Mouse (Mus musculus) left cerebral cortex, postnatal 4 days (tissue): ENCODE measurements around the gene Mrpl10. TPM values are rescaled to one million over a fixed set of nuclear protein-coding genes. Genes with fewer than 3 reads are reported as not detected.

Experiments used
- DNase-seq: peaks from one replicate; pipeline ENCODE4 v3.0.0-alpha.2; 2022
- intact Hi-C: fragments of 180-260 bp; cut with DNase I; formaldehyde crosslinking; loops from one replicate; pipeline ENCODE4 v1.15.1; 2025
- total RNA-seq, 2 experiments: library from RNA; stranded (reverse); gene quantifications; 2 replicates each; pipeline ENCODE4 v1.2.3; 2021

The Mrpl10 gene
- total RNA-seq, 2 experiments from 2014 or later = 45.1 to 49.7 TPM

DNA sequence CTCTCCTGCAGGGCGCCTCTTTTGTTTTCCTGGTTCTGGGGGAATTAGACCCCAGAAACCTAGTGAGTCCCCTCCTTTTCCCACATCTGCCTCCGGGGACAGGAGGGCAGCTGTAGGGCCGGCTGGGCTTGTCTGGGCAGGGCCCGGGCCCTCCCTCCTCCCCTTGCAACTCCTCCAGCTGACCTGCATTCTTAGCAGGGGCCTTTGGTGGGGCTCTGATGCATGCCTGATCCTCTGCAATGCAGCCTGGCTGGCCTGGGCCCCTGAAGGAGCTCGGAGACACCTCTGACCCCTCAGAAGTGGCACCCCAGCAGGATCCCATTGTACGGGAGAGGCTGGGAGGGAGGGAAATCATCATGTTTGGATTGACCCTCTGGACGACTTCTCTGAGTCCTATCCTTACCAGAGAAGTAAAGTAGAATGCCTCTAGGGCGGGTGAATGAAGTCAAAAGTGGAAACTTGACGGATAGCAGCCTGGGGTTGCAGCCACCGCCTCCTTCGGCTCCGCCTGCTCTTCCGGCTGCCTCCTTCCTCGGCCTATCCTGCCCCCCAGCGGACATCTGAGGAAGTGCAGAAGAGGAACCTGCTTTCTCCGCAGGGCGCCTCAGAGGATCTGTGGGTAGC is 15.5 kb upstream of the Mrpl10 start:
- intact Hi-C loops = no loop called here
- DNase-seq = peak; percentile 87

DNA sequence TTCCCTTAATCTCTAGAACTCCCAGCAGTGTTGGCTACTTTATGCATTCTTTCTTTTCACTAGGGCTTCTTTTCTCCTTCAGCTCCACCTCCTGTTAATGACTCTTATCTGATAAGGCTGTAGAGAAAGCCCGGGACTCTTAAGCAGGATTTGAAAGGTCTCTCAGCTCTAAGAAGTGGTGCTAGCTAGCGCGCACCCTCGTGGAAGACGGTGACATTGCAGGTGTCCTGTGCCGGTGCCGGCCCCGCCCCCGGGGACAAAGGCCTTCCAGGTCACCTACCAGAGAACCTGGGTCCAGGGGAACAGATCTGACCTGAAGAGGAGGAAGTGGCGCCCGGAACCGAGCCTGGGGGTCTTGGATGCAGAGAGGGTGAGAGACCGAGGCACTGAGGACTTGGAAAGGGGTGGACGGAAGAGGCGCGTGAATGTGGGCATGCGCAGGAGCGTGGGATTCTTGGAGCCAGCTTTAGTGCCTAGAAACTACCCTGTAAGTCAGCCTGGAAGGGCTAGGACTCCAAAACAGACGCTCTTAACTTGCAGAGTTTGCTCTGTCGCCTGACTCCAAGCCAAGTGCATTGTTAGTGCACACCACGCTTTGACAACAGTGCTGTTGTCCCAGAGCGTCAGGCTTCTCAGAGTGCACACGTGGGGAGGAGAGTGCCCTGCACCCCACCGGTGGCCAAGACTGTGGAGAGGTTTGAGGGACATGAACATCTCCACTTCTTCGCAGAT is 11.5 kb upstream of the Mrpl10 start, which contains the start of gene Scrn2:
Gene Scrn2, plus strand, starts transcription at position 253 of the 732 bp plus-strand sequence.
- DNase-seq = peak; percentile 80
- intact Hi-C loops = no loop called here

DNA sequence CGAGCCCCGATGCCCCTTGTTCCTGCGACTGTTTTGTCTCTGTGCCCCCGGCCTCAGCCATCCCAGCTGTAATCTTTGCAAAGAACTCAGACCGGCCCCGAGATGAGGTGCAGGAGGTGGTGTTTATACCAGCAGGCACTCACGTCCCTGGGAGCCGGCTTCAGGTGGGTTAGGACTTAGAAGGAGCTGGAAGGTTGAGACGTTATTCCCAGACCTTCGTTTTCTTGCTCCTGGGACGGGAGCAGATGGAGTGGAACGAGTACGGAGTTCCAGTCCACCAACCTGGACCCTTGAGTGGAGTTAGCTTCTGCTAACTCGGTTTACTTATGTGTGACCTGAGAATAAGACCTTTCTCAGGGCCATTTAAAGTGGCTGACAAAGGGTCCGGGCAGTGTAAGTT is 10.9 kb upstream of the Mrpl10 start:
- no peak for DNase-seq
- intact Hi-C loops = no loop called here

GRCm38 (mm10) chr11:97031977-97032376 is 9.4 kb upstream of the Mrpl10 start:
- intact Hi-C loops = no loop called here
- no peak for DNase-seq

GRCm38 (mm10) chr11:97032499-97032898 is 8.9 kb upstream of the Mrpl10 start:
- no peak for DNase-seq
- intact Hi-C loops = no loop called here

DNA sequence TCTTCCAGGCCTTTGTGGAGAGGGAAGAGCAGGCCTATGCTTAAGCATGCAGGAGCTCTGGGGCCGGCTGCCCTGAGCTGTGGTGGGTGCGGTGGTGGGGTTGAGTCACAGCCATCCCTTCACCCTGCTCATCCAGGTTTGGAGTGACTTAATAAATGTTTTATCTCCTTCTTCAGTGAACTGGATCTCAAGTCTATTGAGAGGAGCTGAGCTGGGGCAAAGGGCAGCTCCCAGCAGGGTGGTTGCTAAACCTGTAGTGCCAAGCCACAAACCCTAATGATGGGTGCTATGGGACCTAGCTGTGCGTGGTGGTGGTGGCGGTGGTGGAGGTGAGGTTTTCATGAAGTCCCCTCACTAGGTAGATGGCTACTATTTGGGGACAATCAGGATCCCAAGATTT is 7.6 kb upstream of the Mrpl10 start:
- intact Hi-C loops = no loop called here
- DNase-seq = no peak

- no peak for DNase-seq
- intact Hi-C loops = no loop called here
These were observed 5.2 kb upstream of the Mrpl10 start for GRCm38 (mm10) chr11:97036141-97036540.

GRCm38 (mm10) chr11:97038881-97039280 is 2.5 kb upstream of the Mrpl10 start:
- intact Hi-C loops = no loop called here
- DNase-seq = no peak

DNA sequence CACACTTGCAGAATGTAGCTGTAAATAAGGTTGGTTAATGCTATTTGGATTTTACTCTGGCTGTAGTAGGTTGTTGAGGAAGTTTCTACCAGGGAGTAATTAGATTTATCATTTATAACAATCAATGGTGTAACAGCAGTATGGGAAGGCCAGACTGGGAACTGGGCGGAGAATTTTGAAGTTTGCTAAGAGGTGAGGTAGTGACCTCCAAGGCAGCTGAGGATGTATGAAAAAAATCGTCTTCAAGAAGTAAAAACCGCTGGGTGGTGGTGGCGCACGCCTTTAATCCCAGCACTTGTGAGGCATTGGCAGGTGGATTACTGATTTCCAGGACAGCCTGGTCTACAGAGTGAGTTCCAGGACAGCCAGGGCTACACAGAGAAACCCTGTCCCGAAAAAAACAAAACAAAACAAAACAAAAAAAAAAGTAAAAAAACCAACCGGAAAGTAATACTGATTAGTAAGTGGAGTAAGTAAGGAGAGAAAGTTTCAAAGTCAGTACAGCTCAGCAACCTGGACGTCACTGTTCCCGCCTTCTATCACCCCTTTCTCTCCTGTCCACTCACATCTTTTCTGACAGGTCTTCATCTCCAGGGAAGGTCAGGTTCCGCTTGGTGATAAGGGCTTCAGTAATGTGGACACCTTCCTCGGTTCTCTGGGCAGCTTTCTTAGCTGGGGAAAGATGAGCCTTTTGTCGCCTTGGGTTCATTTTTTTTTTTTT is 899 bp upstream of the Mrpl10 start:
- intact Hi-C loops = no loop called here
- DNase-seq = no peak

- DNase-seq = no peak
- intact Hi-C loops = no loop called here
These were observed 3.5 kb downstream of the Mrpl10 start for GRCm38 (mm10) chr11:97044902-97045301.

- DNase-seq = no peak
- intact Hi-C loops = no loop called here
These were observed 4.5 kb downstream of the Mrpl10 start for GRCm38 (mm10) chr11:97045861-97046260.

DNA sequence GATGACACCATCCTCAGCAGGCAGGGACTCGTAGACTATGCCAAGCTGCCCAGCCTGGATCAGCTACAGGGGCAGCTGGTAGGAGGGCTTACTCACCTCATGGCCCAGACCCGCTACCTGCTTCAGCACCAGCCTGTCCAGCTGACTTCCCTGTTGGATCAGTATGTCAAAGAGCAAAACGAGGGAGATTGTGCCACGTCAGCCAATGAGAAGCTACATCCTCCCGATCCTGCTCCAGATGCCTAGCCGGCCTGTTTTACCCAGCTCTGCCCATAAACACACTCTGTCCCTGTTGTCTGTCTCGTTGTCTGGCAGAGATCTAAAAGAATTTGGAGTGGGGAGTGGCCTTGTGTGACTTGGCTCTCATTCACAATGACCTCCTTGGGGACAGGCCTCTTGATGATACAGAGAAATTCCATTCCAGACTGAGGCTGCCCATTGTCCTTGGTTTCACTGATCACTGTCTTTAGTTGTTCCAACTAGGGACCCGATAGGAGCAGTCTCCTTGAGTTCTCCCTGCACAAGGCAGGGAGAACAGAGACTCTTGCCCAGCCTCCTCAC is 6.8 kb downstream of the Mrpl10 start:
- intact Hi-C loops = no loop called here
- DNase-seq = no peak

GRCm38 (mm10) chr11:97049492-97050085 is 8.2 kb downstream of the Mrpl10 start:
- intact Hi-C loops = no loop called here

DNA sequence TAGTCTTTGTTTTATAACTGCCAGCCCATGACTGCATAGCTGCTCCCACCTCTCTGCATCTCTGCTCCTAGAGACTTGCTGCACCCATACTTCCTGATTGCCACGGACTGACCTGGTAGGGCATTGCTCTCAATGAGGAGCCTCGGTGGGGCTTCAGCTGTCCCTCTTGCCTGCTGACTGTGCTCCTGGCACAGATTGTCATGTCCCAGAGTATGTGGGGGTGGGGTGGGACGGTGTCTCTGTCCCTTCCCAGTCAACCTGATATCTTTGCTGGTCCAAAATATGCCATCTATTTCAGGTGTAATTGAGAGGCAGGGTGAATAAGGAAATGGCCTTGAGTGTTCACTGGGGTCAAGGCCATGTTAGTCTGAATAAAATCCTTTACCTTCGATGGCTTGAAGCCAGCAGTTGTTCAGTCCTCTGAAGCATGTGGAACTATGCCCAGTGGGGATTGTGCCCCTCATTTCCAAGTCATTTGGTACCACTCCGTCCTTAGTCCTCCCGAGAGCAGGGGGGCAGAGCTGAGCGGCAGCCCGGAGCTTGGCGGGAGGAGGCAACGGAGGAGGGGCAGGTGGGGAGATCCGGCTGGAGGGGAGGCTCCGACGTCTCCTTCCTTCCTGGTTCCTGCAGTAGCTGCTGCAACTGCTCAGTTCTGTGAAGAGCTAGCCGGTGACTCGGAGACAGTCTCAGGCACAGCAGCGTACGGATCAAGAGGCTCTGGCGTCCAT is 9.0 kb downstream of the Mrpl10 start, which contains the start of gene Osbpl7:
Gene Osbpl7, plus strand, starts transcription at position 413 of the 728 bp plus-strand sequence.
- DNase-seq = peak; percentile 85
- intact Hi-C loops = no loop called here

More at GRCm38 (mm10) chr11:97049492-97050085, 8.2 kb downstream of the Mrpl10 start:
- no peak for DNase-seq

DNA sequence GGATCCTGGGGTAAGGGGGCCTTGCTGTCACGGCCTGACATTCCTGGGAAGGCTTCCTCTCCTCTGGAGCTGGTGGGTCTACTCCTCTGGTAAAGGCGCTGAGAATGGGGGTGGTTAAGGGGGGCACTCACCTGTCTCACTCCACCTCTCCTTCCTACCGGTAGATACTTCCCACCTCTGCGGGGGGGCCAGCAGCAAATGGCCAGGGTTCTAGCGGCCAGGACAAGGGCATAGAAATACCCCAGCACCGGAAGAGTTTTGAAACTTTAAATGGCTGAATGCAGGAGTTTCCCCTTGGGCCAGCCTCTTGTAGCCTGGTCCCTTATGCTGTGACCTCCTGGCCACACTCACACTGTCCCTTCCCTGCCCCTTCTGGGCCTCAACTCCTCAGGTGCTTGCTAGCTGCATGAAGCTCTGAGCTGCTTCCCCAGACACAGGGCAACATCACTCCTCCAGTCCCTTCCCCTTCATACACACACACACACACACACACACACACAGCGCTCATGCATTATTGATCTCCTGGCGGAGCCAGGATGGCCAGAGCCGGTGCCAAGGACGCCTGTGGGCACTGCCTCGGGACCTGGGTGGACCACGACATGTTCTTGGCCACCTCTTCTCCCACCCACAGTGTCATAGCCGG is 9.7 kb downstream of the Mrpl10 start:
- intact Hi-C loops = no loop called here
- peak; percentile 55 for DNase-seq

DNA sequence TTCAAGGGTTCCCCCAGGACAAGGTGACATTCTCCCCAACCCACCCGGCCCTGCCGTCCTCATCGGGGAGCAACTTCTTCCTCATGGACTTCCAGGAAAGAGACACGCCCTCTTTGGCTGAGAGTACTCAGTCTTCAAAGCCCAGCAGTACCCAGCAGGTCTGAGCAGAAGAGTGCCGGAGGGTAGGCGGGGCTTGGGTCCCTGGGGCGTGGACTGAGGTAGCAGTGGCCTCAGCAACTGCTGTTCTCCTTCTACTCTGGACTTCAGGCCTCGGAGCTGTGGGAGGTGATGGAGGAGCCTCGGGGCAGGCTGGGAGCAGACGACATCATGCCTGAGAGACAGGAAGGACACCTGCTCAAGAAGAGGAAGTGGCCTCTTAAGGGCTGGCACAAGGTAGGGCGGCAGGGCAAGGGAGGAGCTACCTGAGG is 10.9 kb downstream of the Mrpl10 start:
- intact Hi-C loops = no loop called here
- DNase-seq = no peak

DNA sequence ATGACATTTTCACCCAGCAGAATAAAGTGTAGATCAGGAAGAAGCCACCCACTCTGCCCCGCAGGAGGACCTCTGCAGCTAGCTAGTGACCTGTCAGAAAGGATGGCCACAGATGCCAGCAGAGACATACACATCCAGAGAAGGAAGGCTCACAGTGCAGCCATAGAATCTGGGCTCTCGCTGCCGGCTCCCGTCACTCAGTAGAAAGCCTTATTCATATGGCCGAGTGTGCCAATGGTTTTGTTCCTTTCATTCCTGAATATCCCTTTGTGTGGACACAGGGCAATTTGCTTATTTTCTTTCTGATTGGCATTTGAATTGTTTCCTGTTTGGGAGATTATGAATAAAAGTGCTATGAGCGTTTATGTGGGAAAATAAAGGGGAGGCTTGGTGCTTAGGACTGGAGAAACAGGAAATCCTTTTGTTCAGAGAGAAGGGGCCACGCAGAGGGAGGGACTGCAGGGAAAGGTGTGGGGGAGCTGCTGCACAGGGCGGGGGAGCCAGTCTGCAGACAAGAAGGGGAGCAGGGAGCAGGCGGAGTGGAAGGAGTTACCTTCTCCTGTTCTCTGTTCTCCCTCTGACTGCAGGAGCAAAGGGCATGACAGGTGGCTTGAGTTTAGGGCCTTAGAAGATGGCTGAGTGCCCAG is 22.0 kb downstream of the Mrpl10 start:
- intact Hi-C loops = no loop called here
- DNase-seq = no peak

DNA sequence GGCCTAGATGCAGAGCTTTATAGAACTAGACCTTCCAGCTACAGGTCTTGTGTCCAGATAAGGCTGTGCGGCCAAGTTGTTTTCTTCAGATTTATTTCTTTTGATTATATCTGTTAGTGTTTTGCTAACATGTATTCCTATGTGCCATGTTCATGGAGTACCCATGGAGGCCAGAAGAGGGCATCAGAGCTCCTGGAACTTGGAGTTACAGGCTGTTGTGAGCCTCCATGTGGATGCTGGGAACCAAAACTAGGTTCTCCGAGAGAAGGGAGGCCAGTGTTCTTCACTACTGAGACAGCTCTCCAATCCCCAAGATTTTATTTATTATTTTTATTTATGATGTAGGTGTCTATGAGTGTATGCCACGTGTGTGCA is 22.5 kb downstream of the Mrpl10 start:
- intact Hi-C loops = no loop called here
- DNase-seq = no peak
